Mouse (Mus musculus) CD4-positive helper T cell, adult 2 months (primary cell): ENCODE results near the gene Taar7a.

ENCODE experiments used
- DNase-seq: peaks from one replicate; pipeline ENCODE4 v3.0.0-alpha.2; 2012; ENCODE audit warnings: low read depth, missing footprints, low spot score

The Taar7a gene

DNA sequence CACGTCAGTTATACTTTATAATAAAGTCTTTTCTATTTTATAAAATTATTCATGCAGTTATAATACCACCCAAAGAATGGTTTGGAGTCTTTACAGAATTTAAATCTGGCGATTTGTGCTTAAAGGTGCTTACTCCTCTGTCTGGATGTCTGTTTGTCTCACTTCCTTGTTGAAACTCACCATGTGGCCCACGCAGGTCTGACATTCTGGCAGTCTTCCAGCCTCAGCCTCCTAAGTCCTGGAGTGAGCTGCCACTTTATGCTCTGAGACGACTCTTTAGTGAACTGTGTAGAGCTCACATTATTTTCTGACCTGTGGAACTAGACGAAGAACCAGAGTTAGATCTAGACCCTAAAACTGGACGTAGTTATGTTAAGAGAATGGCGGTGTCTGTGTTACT is 45.3 kb downstream of the Taar7a start:
- no peak for DNase-seq

DNA sequence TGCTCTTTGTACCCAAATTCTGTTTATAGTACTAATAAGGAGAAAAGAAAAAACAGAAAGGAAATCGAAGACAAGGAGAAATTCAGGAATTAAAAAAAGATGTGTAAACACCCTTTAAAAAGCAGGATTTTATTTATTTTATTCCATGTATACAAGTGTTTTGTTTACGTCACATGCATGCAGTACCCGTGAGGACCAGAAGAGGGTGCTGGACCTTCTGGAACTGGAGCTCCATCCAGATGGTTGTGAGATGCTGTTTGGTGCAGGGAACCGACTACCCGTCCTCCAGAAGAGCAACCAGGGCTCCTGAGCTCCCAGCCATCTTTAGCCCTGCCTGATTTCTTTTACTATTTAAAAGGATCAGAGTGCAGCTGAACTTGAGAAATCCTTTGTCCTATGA is 50.8 kb downstream of the Taar7a start:
- no peak for DNase-seq
